Mouse (Mus musculus) forebrain, embryonic 14.5 days (tissue): Measurements from ENCODE around the gene Ppm1m. TPM values are rescaled to one million over a fixed set of nuclear protein-coding genes. Genes with fewer than 3 reads are reported as not detected.

ENCODE experiments used
- ATAC-seq: fragments of 200-750 bp; cut with Nextera tagmentation; 2 replicates; pipeline ENCODE4 v1.8.0; 2017; ENCODE audit warnings: mild to moderate bottlenecking, moderate library complexity
- DNase-seq: peaks from one replicate; pipeline ENCODE4 v3.0.0-alpha.2; 2015; ENCODE audit warnings: low spot score
- H3K27ac ChIP-seq: fragments of 300-500 bp; sonication (generic); 2 replicates; pipeline ENCODE4 v1.5.1; 2014; ENCODE audit warnings: low read depth, mild to moderate bottlenecking, control low read depth, low read length, moderate library complexity
- H3K27me3 ChIP-seq: fragments of 300-500 bp; sonication (generic); replicated peaks from 2 replicates; pipeline ENCODE4 v1.6.1; 2014; ENCODE audit warnings: low read length, control low read depth, mixed read lengths; ENCODE audit not compliant: control insufficient read depth, insufficient read depth
- H3K36me3 ChIP-seq: fragments of 300-500 bp; sonication (generic); 2 replicates; pipeline ENCODE4 v1.6.1; 2014; ENCODE audit warnings: low read length, control low read depth; ENCODE audit not compliant: control insufficient read depth, insufficient read depth
- H3K4me1 ChIP-seq: fragments of 300-500 bp; sonication (generic); 2 replicates; pipeline ENCODE4 v1.6.1; 2014; ENCODE audit warnings: antibody characterized with exemption, low read length, control low read depth; ENCODE audit not compliant: control insufficient read depth, insufficient read depth
- H3K4me2 ChIP-seq: fragments of 300-500 bp; sonication (generic); 2 replicates; pipeline ENCODE4 v1.6.1; 2014; ENCODE audit warnings: mild to moderate bottlenecking, control low read depth, low read length
- H3K4me3 ChIP-seq: fragments of 300-500 bp; sonication (generic); 2 replicates; pipeline ENCODE4 v1.5.1; 2014; ENCODE audit warnings: low read depth, low read length, control low read depth
- H3K9ac ChIP-seq: fragments of 300-500 bp; sonication (generic); 2 replicates; pipeline ENCODE4 v1.6.1; 2014; ENCODE audit warnings: mild to moderate bottlenecking, low read length, control low read depth, moderate library complexity
- H3K9me3 ChIP-seq: fragments of 300-500 bp; sonication (generic); replicated peaks from 2 replicates; pipeline ENCODE4 v1.6.1; 2016; ENCODE audit warnings: low read length, control low read depth, mixed read lengths; ENCODE audit not compliant: control insufficient read depth
- WGBS: fragments of 180-500 bp; shearing (Covaris S2); extraction: QIAGEN DNeasy Blood & Tissue Kit; methylation state at CpG from one replicate; pipeline ENCODE4 v1.1.7; 2014; 5-methylcytosine and 5-hydroxymethylcytosine counted together
- polyA plus RNA-seq: library from polyadenylated mRNA; unstranded; fragments of >200 nt; fragmentation: Nextera tagmentation; extraction: Ambion mirVana; gene quantifications from 2 replicates; pipeline ENCODE4 v1.2.1, GENCODE M21; 2014

The Ppm1m gene
- polyA plus RNA-seq, 1 experiment from 2014 or later: 10.7 TPM

DNA sequence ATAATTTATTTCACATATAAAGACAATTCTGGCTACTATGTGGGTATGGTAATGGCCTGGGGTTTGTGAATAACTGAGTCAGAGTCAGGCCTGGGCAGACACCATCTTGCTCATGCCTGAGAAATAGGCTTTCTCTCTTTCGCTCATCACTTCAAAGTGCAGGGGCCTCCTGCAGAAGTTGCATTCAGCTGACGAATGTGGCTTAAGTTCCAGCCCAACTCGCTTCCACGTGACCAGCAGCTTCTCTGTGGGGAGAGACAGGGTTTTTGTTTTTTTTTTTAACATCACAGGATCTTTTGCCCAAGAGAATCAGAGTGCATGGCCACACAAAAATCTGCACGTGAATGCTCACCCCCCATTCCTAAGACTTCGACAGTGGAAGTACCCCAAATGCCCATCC lies 34.4 kb upstream of the Ppm1m start:
- Histone ChIP-seq H3K27ac (no peak overlapping the region), H3K9ac (no peak overlapping the region), H3K9me3 (no peaks in the 10 kb centered on the region), H3K4me1 (no peaks in the 10 kb centered on the region), H3K36me3 (peaks cover 64% of the 10 kb centered on the region), H3K4me2 (no peak overlapping the region), H3K4me3 (no peak overlapping the region), H3K27me3 (no peaks in the 10 kb centered on the region)
- no peak for ATAC-seq
- no peak for DNase-seq
- WGBS: 81% methylated on average over 6 of the region's 6 CpGs

DNA sequence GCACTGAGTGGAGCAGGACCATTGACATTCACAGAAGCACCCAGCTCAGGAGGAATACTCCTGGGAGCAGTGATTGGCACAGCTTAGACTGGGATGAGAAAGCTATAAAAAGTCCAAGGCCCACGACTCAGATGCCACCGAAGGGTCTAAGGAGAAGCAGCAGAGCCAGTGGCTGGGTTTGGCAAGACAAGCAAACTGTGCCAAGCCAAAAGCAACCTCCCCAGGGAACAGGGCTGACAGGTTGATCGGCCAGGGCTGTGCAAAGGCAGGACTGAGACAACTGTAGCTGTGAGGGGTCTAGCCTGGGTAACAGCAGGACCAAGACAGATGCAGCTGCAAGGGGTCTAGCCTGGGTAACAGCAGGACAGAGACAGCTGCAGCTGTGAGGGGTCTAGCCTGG lies 33.4 kb upstream of the Ppm1m start:
- DNase-seq (no peak), ATAC-seq (no peak)
- H3K9ac ChIP-seq: no peak overlapping the region
- H3K4me1 ChIP-seq: no peaks in the 10 kb centered on the region
- WGBS: 90% methylated on average over 3 of the region's 3 CpGs
- H3K4me3 ChIP-seq: no peak overlapping the region
- H3K4me2 ChIP-seq: no peak overlapping the region
- H3K9me3 ChIP-seq: no peaks in the 10 kb centered on the region
- H3K27me3 ChIP-seq: no peaks in the 10 kb centered on the region
- no peak overlapping the region for H3K27ac ChIP-seq
- peaks cover 54% of the 10 kb centered on the region for H3K36me3 ChIP-seq

DNA sequence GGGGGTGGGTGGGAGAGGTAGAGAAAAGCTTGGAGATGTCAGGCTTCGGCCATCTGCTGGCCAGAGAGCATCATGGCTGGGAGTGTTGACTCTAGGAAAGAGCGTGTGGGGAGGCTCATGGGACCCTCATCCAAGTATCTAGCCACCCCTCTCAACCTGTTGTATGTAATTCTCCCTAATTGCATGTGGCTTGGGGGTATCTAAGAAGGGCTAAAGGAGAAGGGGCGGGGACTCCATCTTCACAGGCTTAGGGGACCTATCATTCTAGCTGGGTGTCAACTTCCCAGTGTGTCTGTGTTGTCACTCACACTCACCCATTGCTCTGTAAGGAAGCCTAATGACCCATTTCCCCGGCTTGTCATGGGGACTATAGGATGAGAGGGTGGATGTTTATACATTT lies 32.3 kb upstream of the Ppm1m start:
- DNase-seq (no peak), ATAC-seq (no peak)
- no peaks in the 10 kb centered on the region for H3K4me1 ChIP-seq
- no peak overlapping the region for H3K27ac ChIP-seq
- 87% methylated on average over 4 of the region's 4 CpGs for WGBS
- no peak overlapping the region for H3K9ac ChIP-seq
- no peaks in the 10 kb centered on the region for H3K9me3 ChIP-seq
- no peaks in the 10 kb centered on the region for H3K27me3 ChIP-seq
- no peak overlapping the region for H3K4me2 ChIP-seq
- no peak overlapping the region for H3K4me3 ChIP-seq
- peaks cover 43% of the 10 kb centered on the region for H3K36me3 ChIP-seq

DNA sequence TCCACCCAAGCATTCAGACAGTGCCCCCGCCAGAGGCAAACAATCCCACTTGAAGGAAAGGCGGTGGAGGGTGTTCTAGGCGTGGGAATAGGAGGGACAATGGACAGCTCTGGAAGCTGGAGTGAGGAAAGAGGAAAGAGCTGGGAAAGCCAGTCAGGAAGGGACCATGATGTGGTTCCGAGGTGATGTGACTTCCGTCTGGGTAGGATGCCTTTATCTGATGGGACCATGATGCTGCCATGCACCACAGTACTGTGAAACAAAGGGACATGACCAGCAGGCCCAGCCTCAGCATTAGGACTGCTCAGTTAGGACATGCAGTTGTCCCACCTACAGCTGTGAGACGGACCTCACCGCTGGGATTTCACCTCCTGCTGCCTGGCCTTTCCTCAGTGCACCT lies 31.7 kb upstream of the Ppm1m start:
- ATAC-seq: no peak
- 82% methylated on average over 7 of the region's 7 CpGs for WGBS
- DNase-seq: no peak

DNA sequence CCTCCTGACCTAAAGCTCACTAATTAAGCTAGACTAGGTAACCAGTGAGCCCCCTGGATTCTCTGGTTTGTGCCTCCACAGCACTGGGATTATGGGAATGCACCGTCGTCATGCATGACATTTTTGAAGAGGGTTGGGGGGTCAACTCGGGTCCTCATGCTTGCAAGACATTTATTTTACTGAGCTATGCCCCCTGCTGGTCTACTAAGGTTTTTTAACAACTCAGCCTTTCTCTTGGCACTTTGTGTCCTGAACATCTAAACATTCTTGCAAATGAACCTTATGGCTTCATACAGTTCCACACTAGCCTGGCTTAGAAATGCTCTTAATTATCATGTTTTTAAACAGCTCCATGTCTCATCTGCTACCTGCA lies 31.2 kb upstream of the Ppm1m start:
- Histone ChIP-seq H3K36me3 (peaks cover 33% of the 10 kb centered on the region), H3K4me2 (no peak overlapping the region), H3K4me1 (no peaks in the 10 kb centered on the region), H3K9ac (no peak overlapping the region), H3K9me3 (no peaks in the 10 kb centered on the region), H3K4me3 (no peak overlapping the region), H3K27ac (no peak overlapping the region), H3K27me3 (0 out of 2 replicates have a peak, but pooled peaks cover 2% of the 10 kb centered on the region)
- DNase-seq (no peak), ATAC-seq (no peak)
- 64% methylated on average over 3 of the region's 3 CpGs for WGBS

More for the DNA sequence above, 31.7 kb upstream of the Ppm1m start:
- Histone ChIP-seq H3K27me3 (no peaks in the 10 kb centered on the region), H3K36me3 (peaks cover 37% of the 10 kb centered on the region), H3K4me3 (no peak overlapping the region), H3K4me2 (no peak overlapping the region), H3K27ac (no peak overlapping the region), H3K9ac (no peak overlapping the region), H3K9me3 (no peaks in the 10 kb centered on the region), H3K4me1 (no peaks in the 10 kb centered on the region)

DNA sequence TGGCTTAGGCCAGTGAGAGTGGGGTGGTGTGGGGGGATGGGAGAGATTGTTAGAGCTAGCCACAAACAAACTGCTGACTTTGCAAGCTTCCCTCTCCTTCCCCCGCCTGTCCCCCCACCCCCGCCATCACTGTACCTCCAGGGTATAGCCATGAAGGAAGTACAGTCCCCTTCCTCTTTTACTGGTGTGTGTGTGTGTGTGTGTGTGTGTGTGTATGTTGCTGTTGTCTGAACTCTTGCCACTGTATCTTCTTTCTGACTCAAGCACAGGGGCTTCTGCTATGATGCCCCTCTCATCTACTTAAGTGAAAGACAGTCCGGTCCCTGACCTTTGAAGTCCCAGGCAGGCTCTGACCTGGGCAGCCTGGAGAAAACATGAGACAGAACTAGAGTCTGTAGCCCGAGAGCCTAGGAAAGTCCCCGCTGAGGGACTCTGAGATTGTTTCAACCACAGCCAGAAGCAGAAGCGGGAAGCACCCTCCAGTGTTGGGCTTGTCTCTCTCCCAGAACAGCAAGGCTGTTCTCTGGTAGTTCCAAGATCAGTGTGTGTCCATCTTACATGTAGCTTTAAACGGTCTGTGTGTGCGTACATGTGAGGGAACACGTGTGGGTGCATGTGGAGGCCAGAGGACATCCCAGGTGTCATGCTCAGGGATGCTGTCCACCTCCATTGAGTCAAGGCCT lies 30.6 kb upstream of the Ppm1m start:
- ATAC-seq (no peak), DNase-seq (no peak)
- H3K4me3 ChIP-seq: no peak overlapping the region
- H3K4me1 ChIP-seq: no peaks in the 10 kb centered on the region
- H3K4me2 ChIP-seq: no peak overlapping the region
- H3K9ac ChIP-seq: no peak overlapping the region
- no peak overlapping the region for H3K27ac ChIP-seq
- 86% methylated on average over 9 of the region's 9 CpGs for WGBS
- peaks cover 5% of the 10 kb centered on the region; the same call in 1 of the 2 replicates for H3K27me3 ChIP-seq
- no peaks in the 10 kb centered on the region for H3K9me3 ChIP-seq
- H3K36me3 ChIP-seq: peaks cover 28% of the 10 kb centered on the region

DNA sequence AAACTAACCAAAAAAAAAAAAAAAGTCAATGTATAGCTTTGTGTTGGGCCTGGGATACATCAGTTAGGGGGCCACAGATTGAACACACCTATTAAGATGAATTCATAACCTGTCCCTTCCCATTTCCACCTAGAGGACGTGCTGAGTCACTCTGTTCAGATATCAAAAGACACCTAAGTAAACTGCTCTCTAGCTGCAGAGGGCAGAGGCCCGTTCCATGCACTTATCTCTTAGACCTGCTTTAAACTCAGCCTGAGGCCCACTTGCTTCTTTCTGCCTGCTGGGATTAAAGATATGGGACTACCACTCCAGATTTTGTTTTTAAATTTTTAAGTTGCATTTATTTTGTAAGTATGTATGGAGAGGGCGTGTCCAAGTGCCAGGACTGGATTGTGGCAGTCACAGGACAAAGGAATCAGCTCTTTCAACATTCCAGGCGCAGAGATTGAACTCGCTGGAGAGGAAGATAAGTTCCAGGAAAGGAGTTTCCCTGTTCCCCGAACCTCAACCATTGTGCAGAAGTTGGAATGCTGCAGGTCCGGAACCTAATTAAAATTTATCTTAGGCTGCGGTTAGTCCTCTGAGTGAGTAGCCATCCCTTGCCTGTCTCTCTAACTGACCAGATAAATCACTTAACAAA lies 28.4 kb upstream of the Ppm1m start:
- ATAC-seq (no peak), DNase-seq (no peak)
- H3K27ac ChIP-seq: no peak overlapping the region
- H3K9ac ChIP-seq: no peak overlapping the region
- H3K9me3 ChIP-seq: no peaks in the 10 kb centered on the region
- H3K4me1 ChIP-seq: no peaks in the 10 kb centered on the region
- peaks cover 6% of the 10 kb centered on the region for H3K36me3 ChIP-seq
- H3K27me3 ChIP-seq: peaks cover 5% of the 10 kb centered on the region; the same call in 1 of the 2 replicates
- WGBS: 59% methylated on average over 8 of the region's 8 CpGs
- H3K4me3 ChIP-seq: no peak overlapping the region
- no peak overlapping the region for H3K4me2 ChIP-seq

DNA sequence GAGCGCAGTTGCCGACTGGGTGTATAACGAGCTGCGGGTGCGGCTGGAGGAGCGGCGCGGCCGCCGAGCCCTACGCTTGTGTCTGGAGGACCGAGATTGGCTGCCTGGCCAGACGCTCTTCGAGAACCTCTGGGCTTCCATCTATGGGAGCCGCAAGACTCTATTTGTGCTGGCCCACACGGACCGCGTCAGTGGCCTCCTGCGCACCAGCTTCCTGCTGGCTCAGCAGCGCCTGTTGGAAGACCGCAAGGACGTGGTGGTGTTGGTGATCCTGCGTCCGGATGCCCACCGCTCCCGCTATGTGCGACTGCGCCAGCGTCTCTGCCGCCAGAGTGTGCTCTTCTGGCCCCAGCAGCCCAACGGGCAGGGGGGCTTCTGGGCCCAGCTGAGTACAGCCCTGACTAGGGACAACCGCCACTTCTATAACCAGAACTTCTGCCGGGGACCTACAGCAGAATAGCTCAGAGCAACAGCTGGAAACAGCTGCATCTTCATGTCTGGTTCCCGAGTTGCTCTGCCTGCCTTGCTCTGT lies 26.7 kb upstream of the Ppm1m start:
- ATAC-seq (peak; percentile 74), DNase-seq (peak; percentile 58)
- H3K9ac ChIP-seq: peak overlapping the region; percentile 60
- H3K4me1 ChIP-seq: no peaks in the 10 kb centered on the region
- no peaks in the 10 kb centered on the region for H3K36me3 ChIP-seq
- peaks cover 5% of the 10 kb centered on the region; the same call in 1 of the 2 replicates for H3K27me3 ChIP-seq
- H3K4me2 ChIP-seq: peak overlapping the region; percentile 70
- H3K4me3 ChIP-seq: peak overlapping the region; percentile 32
- no peak overlapping the region for H3K27ac ChIP-seq
- no peaks in the 10 kb centered on the region for H3K9me3 ChIP-seq
- 4% methylated on average over 33 of the region's 34 CpGs for WGBS
